Mouse (Mus musculus) C2C12 (cell line): ENCODE measurements around the gene Jmjd7.

ENCODE experiments used
- CTCF ChIP-seq: IDR thresholded peaks from one replicate; pipeline ENCODE4 v1.5.1; 2011; ENCODE audit not compliant: control insufficient read depth, insufficient read depth, insufficient read length
- MYOD1 ChIP-seq: IDR thresholded peaks from one replicate; pipeline ENCODE4 v1.6.1; 2011; ENCODE audit warnings: low read depth; ENCODE audit not compliant: control insufficient read depth, insufficient read length
- MYOG ChIP-seq: IDR thresholded peaks from one replicate; pipeline ENCODE4 v1.6.1; 2011; ENCODE audit not compliant: control insufficient read depth, insufficient read length; ENCODE audit errors: extremely low read depth
- USF1 ChIP-seq: IDR thresholded peaks from one replicate; pipeline ENCODE4 v1.6.1; 2011; ENCODE audit warnings: low read depth, mild to moderate bottlenecking, control low read depth, moderate library complexity

GRCm38 (mm10) chr2:120062248-120062647, 35.0 kb downstream of the Jmjd7 start:
- no peak for TF ChIP-seq MYOD1
- no peak for TF ChIP-seq CTCF
- no peak for TF ChIP-seq USF1
- no peak for TF ChIP-seq MYOG
